Mouse (Mus musculus) embryonic fibroblast, embryonic 13.5 days (primary cell): ENCODE measurements around the gene Pla2g2c. TPM values are rescaled to one million over a fixed set of nuclear protein-coding genes. Genes with fewer than 3 reads are reported as not detected.

Experiments
- H3K27ac ChIP-seq: 2 replicates; pipeline ENCODE4 v1.5.1; 2012; ENCODE audit warnings: low read length, control low read depth, inconsistent platforms; ENCODE audit not compliant: insufficient read depth
- H3K4me1 ChIP-seq: 2 replicates; pipeline ENCODE4 v1.6.1; 2011; ENCODE audit warnings: low read length; ENCODE audit not compliant: control insufficient read depth, insufficient read depth
- H3K4me3 ChIP-seq: 2 replicates; pipeline ENCODE4 v1.5.1; 2011; ENCODE audit warnings: mild to moderate bottlenecking, control low read depth, low read length; ENCODE audit not compliant: insufficient read depth
- CTCF ChIP-seq: IDR thresholded peaks from 2 replicates; pipeline ENCODE4 v1.5.1; 2011; ENCODE audit warnings: mild to moderate bottlenecking, control low read depth, low read length, moderate library complexity, borderline replicate concordance; ENCODE audit not compliant: insufficient read depth
- POLR2A ChIP-seq: IDR thresholded peaks from 2 replicates; pipeline ENCODE4 v1.6.1; 2011; ENCODE audit warnings: low read depth, mild to moderate bottlenecking, control low read depth, low read length, moderate library complexity
- polyA plus RNA-seq: library from polyadenylated mRNA; stranded (reverse); fragments of >200 nt; gene quantifications from 2 replicates; pipeline ENCODE4 v1.2.4, GENCODE M21; 2011; ENCODE audit warnings: low read depth; ENCODE audit not compliant: missing spikeins, insufficient read length

The Pla2g2c gene
- polyA plus RNA-seq, 1 experiment = not detected

- Histone ChIP-seq H3K4me3 (no peak overlapping the region), H3K27ac (no peak overlapping the region), H3K4me1 (0 out of 2 replicates have a peak, but pooled peaks cover 5% of the 10 kb centered on the region)
- TF ChIP-seq CTCF (no peak), POLR2A (no peak)
Observed at GRCm38 (mm10) chr4:138791452-138791851, 66.9 kb downstream of the Pla2g2c start.

- no peak for TF ChIP-seq CTCF
- TF ChIP-seq POLR2A = no peak
- no peak overlapping the region for H3K4me3 ChIP-seq
- 0 out of 2 replicates have a peak, but pooled peaks cover 5% of the 10 kb centered on the region for H3K4me1 ChIP-seq
- no peak overlapping the region for H3K27ac ChIP-seq
Observed at GRCm38 (mm10) chr4:138792599-138792998, 68.0 kb downstream of the Pla2g2c start.

GRCm38 (mm10) chr4:138793276-138793675 is 68.7 kb downstream of the Pla2g2c start:
- no peak overlapping the region for H3K27ac ChIP-seq
- TF ChIP-seq POLR2A (no peak), CTCF (no peak)
- H3K4me1 ChIP-seq = 0 out of 2 replicates have a peak, but pooled peaks cover 5% of the 10 kb centered on the region
- H3K4me3 ChIP-seq = no peak overlapping the region

GRCm38 (mm10) chr4:138794344-138794743 is 69.8 kb downstream of the Pla2g2c start:
- H3K4me3 ChIP-seq = no peak overlapping the region
- no peak overlapping the region for H3K27ac ChIP-seq
- TF ChIP-seq CTCF = no peak
- TF ChIP-seq POLR2A = no peak
- H3K4me1 ChIP-seq = 0 out of 2 replicates have a peak, but pooled peaks cover 5% of the 10 kb centered on the region

Other genes with a start within 250 kb of the Pla2g2c start
- not detected in 2 replicates for gene Vwa5b1, start 88.9 kb upstream of the Pla2g2c start, polyA plus RNA-seq
- gene Ubxn10, start 12.4 kb downstream of the Pla2g2c start, polyA plus RNA-seq = not detected in 2 replicates
- not detected in 2 replicates for gene Pla2g2f, start 32.8 kb downstream of the Pla2g2c start, polyA plus RNA-seq
- not detected in 2 replicates for gene Pla2g2d, start 50.9 kb downstream of the Pla2g2c start, polyA plus RNA-seq
- gene Pla2g5, start 138.7 kb downstream of the Pla2g2c start, polyA plus RNA-seq = not detected in 2 replicates
- not detected in 2 replicates for gene Gm13030, start 149.2 kb downstream of the Pla2g2c start, polyA plus RNA-seq
- 0.61 TPM in 1 of 2 replicates, not detected in the other for gene Pla2g2e, start 153.2 kb downstream of the Pla2g2c start, polyA plus RNA-seq
- gene Otud3, start 189.2 kb downstream of the Pla2g2c start, polyA plus RNA-seq = 8.9 and 9.2 TPM in 2 replicates
- not detected in 2 replicates for gene Rnf186, start 242.3 kb downstream of the Pla2g2c start, polyA plus RNA-seq
- gene Tmco4, start 248.1 kb downstream of the Pla2g2c start, polyA plus RNA-seq = 8.5 and 14.3 TPM in 2 replicates